Mouse (Mus musculus) ES-Bruce4 (cell line): ENCODE results near the gene Fiz1. TPM values are rescaled to one million over a fixed set of nuclear protein-coding genes. Genes with fewer than 3 reads are reported as not detected.
A peak's percentile ranks its signal among the peaks of the same experiment; 100 is the strongest.

Experiments used
- H3K27ac ChIP-seq: 2 replicates; pipeline ENCODE4 v1.5.1; 2012; ENCODE audit warnings: low read length, inconsistent platforms; ENCODE audit not compliant: insufficient read depth
- H3K27me3 ChIP-seq: 2 replicates; pipeline ENCODE4 v1.6.1; 2012; ENCODE audit warnings: mild to moderate bottlenecking, low read length, inconsistent platforms; ENCODE audit not compliant: control insufficient read depth, poor library complexity, insufficient read depth, severe bottlenecking
- H3K36me3 ChIP-seq: 2 replicates; pipeline ENCODE4 v1.6.1; 2012; ENCODE audit warnings: inconsistent platforms, mild to moderate bottlenecking, low read length, moderate library complexity; ENCODE audit not compliant: control insufficient read depth, poor library complexity, insufficient read depth, severe bottlenecking
- H3K4me1 ChIP-seq: one replicate; pipeline ENCODE4 v1.8.1; 2011; ENCODE audit warnings: low read length; ENCODE audit not compliant: control insufficient read depth, insufficient read depth
- H3K4me3 ChIP-seq: 2 replicates; pipeline ENCODE4 v1.5.1; 2011; ENCODE audit warnings: low read depth, mild to moderate bottlenecking, low read length
- H3K9ac ChIP-seq: 2 replicates; pipeline ENCODE4 v1.6.1; 2012; ENCODE audit warnings: low read depth, mild to moderate bottlenecking, inconsistent platforms; ENCODE audit not compliant: poor library complexity, severe bottlenecking
- H3K9me3 ChIP-seq: replicated peaks from 2 replicates; pipeline ENCODE4 v1.6.1; 2012; ENCODE audit warnings: mild to moderate bottlenecking, low read length, inconsistent platforms; ENCODE audit not compliant: control insufficient read depth, poor library complexity, insufficient read depth, severe bottlenecking
- CTCF ChIP-seq: IDR thresholded peaks from one replicate; pipeline ENCODE4 v1.8.1; 2011; ENCODE audit warnings: low read depth, low read length
- EP300 ChIP-seq: IDR thresholded peaks from 2 replicates; pipeline ENCODE4 v1.6.1; 2011; ENCODE audit warnings: low read depth, low read length; ENCODE audit not compliant: insufficient read depth
- POLR2A ChIP-seq: IDR thresholded peaks from one replicate; pipeline ENCODE4 v1.8.1; 2011; ENCODE audit warnings: low read length; ENCODE audit not compliant: insufficient read depth
- polyA plus RNA-seq: library from polyadenylated mRNA; stranded (reverse); fragments of >200 nt; gene quantifications from 2 replicates; pipeline ENCODE4 v1.2.4, GENCODE M21; 2011; ENCODE audit warnings: low read depth; ENCODE audit not compliant: missing spikeins, insufficient read depth, insufficient read length

Gene Fiz1
- polyA plus RNA-seq, 1 experiment: 43.2 TPM

GRCm38 (mm10) chr7:5052931-5053343 is 38.4 kb upstream of the Fiz1 start:
- TF ChIP-seq POLR2A (no peak), EP300 (no peak), CTCF (no peak)
- H3K27ac ChIP-seq: no peak overlapping the region
- H3K9me3 ChIP-seq: no peaks in the 10 kb centered on the region
- no peaks in the 10 kb centered on the region for H3K36me3 ChIP-seq
- no peaks in the 10 kb centered on the region for H3K27me3 ChIP-seq
- peak overlapping the region; percentile 79 for H3K9ac ChIP-seq
- H3K4me3 ChIP-seq: peak overlapping the region; percentile 63
- peaks cover 5% of the 10 kb centered on the region for H3K4me1 ChIP-seq

GRCm38 (mm10) chr7:5052438-5052837 is 37.9 kb upstream of the Fiz1 start:
- H3K9ac ChIP-seq: peak overlapping the region; percentile 79
- peaks cover 5% of the 10 kb centered on the region for H3K4me1 ChIP-seq
- H3K4me3 ChIP-seq: peak overlapping the region; percentile 63
- H3K27ac ChIP-seq: no peak overlapping the region
- H3K27me3 ChIP-seq: no peaks in the 10 kb centered on the region
- TF ChIP-seq CTCF (no peak), EP300 (no peak), POLR2A (no peak)
- no peaks in the 10 kb centered on the region for H3K36me3 ChIP-seq
- no peaks in the 10 kb centered on the region for H3K9me3 ChIP-seq

GRCm38 (mm10) chr7:5051193-5052192 is 37.0 kb upstream of the Fiz1 start, which contains the start of gene Zfp580:
Gene Zfp580, plus strand, starts transcription at chr7:5051538.
- H3K4me1 ChIP-seq: peaks cover 3% of the 10 kb centered on the region
- H3K27ac ChIP-seq: no peak within 1 kb of the TSS
- peak within 1 kb of the TSS; percentile 75 for H3K4me3 ChIP-seq
- H3K9me3 ChIP-seq: no peaks in the 10 kb centered on the region
- no peaks in the 10 kb centered on the region for H3K36me3 ChIP-seq
- no peak for TF ChIP-seq CTCF
- no peak for TF ChIP-seq EP300
- no peak for TF ChIP-seq POLR2A
- H3K27me3 ChIP-seq: no peaks in the 10 kb centered on the region
- H3K9ac ChIP-seq: peak within 1 kb of the TSS; percentile 79

DNA sequence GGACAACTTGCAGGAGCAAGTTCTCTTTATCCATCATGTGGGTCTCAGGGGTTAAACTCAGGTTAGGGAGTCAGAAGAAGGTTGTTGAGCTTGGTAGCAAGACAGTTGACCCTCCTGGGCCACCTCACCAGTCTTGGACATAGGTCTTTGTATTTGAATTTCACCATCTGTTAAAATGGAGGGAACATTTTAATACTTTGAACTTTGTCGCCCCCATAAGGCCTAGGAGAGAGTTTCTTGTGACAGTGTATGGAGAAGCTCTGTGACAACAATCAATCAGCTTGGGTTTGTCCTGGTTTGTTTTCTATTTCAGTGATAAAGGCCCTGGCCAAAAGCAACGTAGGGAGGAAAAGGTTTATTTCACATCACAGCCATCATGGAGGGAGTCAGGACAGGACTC is 32.8 kb upstream of the Fiz1 start:
- H3K27me3 ChIP-seq: no peaks in the 10 kb centered on the region
- no peak overlapping the region for H3K9ac ChIP-seq
- H3K36me3 ChIP-seq: no peaks in the 10 kb centered on the region
- TF ChIP-seq POLR2A: no peak
- no peak for TF ChIP-seq CTCF
- TF ChIP-seq EP300: no peak
- peaks cover 1% of the 10 kb centered on the region for H3K4me1 ChIP-seq
- no peaks in the 10 kb centered on the region for H3K9me3 ChIP-seq
- H3K27ac ChIP-seq: no peak overlapping the region
- H3K4me3 ChIP-seq: no peak overlapping the region

DNA sequence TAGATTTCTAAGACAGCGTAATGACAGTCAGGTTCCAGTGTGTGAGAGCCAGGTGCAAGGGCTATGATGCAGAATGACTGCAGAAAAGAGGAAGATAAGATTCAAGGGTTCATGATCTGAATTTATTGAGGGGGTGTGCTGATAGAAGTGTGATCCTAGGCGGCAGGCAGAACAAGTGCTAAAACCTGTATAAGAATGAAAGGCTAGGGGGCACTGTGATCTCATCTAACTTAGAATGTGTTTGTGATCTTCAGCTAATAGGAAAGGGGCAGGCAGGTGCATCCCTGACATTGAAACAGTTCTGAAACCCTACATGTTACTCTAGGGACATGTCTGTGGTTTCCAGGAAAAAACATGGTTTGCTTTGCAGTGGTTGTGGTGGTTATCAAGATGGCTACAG is 31.6 kb upstream of the Fiz1 start:
- Histone ChIP-seq H3K36me3 (peaks cover 2% of the 10 kb centered on the region; the same call in 1 of the 2 replicates), H3K4me1 (peaks cover 1% of the 10 kb centered on the region), H3K4me3 (no peak overlapping the region), H3K9ac (no peak overlapping the region), H3K27me3 (no peaks in the 10 kb centered on the region), H3K9me3 (no peaks in the 10 kb centered on the region), H3K27ac (no peak overlapping the region)
- TF ChIP-seq POLR2A (no peak), CTCF (no peak), EP300 (no peak)

DNA sequence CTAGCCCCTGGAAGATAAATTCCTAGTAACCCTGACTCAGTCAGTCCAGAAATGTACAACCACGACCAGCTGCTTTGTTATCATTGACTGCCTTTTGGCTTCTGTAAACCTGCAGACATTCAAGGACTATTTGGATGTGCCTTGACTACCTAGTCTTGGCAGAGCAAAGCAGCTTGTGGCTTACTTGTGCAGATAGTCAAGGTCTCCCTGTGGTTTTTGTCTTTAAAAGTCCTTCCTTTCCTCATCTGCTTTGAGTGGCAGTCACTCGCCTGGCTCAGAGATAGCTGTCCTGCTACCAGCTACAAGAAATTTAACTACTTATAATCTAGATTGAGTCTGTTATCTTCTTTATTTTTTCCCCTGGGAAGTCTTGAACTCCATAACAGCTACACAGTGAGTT is 30.5 kb upstream of the Fiz1 start:
- Histone ChIP-seq H3K27ac (no peak overlapping the region), H3K4me3 (no peak overlapping the region), H3K9me3 (no peaks in the 10 kb centered on the region), H3K27me3 (no peaks in the 10 kb centered on the region), H3K4me1 (no peaks in the 10 kb centered on the region), H3K9ac (no peak overlapping the region), H3K36me3 (peaks cover 2% of the 10 kb centered on the region; the same call in 1 of the 2 replicates)
- TF ChIP-seq EP300 (no peak), POLR2A (no peak), CTCF (no peak)
